Mouse (Mus musculus): ENCODE measurements around the gene Tmco4.
A peak's percentile ranks its signal among the peaks of the same experiment; 100 is the strongest.
"Not testable (repeated sequence)": the region's sequence is repeated elsewhere in the genome, so short reads cannot be mapped to it uniquely, and the experiment has no call there.

Gene Tmco4

DNA sequence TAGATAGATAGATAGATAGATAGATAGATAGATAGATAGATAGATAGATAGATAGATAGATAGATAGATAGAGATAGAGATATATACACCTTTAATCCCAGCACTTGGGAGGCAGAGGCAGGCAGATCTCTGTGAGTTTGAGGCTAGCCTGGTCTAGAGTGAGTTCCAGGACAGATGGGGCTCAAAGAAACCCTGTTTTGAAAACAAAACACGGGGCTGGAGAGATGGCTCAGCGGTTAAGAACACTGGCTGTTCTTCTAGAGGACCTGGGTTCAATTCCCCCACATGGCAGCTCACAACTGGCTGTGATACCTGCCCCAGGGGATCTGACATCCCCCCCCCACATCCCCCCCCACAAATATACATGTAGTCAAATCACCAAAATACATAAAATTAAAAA, 1.9 kb downstream of the Tmco4 start:
- not testable (repeated sequence) for DNase-seq

- DNase-seq = no peak
Measured at GRCm38 (mm10) chr4:138975194-138975593, 2.5 kb downstream of the Tmco4 start.

- DNase-seq = peak; percentile 88 to 92
Measured at GRCm38 (mm10) chr4:138976046-138976445, 3.4 kb downstream of the Tmco4 start.

GRCm38 (mm10) chr4:138980021-138980420, 7.3 kb downstream of the Tmco4 start:
- DNase-seq = no peak

DNA sequence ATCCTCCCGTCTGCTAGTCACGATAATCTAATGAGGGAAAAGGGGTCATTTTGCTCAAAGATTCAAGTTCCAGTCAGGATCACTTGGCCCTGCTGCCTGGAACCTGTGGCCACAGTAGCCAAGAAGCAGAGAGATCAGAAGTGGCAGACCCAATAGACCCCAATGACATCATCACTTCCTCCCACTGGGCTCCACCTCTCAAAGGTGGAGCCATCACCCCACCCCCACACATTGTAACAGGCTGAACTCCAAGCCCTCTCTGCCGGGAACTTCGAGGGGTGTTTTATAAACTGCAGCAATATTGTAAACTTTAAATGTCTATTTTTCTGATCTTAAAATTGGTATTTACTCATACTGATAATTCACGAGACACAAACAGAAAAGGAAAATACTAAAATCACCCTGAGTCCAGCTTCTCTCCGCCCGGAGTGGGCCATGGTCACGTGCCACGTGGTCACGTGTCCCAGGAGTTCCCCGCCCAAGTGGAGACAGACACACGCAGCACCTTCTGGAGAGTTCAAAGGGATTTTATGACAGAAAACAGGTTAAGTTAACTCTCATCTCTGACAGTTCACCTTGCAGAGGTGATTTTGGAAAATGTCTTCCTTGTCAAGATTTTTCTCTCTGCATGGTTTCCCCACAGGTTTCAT, 8.2 kb downstream of the Tmco4 start:
- DNase-seq = no peak

DNA sequence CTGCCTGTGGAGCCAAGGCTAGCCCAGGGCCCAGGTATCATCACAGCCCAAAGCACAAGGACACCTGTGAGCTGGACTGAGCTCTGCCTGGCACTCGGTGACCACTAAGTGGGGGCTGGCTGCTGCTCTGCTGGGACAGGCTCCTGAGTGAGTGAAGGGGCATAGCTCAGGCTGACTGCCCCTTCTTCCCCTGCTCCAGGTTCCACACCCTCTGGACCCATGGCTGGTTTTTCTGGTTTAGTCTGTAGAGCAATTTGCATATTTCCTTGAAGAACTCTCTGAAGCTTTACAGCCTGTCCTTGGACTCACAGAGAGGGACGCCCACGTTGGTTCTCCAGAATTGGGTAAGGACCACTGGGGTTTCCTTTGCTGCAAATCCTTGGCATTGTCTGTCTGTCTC, 10.7 kb downstream of the Tmco4 start:
- no peak for DNase-seq

DNA sequence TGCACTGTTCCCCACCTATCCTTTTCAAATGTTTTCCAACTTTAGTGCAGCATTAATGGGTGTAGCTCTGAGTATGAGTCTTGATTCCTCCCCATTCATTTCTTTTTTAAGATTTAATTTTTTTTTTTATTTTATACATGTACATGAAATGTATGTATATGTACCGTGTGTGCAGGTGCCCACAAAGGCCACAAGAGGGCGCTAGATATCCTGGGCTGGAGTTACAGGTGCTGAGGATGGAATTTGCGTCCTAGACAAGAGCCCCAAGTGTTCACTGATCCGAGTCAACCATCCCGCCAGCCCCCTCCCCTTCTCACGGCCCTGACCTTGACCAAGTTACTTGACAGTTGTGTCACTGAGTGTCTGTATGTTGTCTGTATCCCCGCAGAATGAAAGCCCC, 12.1 kb downstream of the Tmco4 start:
- no peak for DNase-seq

DNA sequence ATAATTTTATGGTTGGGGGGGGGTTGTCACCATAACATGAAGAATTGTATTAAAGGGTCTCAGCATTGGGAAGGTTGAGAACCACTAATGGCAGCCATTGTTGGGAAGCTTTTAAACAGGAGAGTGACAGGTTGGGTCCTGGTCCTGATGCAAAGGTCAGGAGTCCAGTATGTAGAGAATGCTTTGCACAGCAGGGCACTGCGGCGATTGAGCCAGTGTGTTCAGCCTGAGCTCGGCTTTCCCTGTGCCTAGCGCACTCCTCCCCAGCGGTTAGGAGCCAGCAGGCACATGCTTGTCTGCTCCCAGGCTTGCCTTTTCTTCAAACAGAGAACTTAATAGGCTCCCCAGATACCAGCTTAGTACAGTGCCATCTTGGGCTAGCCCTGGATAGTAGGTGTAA, 13.6 kb downstream of the Tmco4 start:
- no peak for DNase-seq

GRCm38 (mm10) chr4:138994389-138994788, 21.7 kb downstream of the Tmco4 start:
- DNase-seq = no peak

DNA sequence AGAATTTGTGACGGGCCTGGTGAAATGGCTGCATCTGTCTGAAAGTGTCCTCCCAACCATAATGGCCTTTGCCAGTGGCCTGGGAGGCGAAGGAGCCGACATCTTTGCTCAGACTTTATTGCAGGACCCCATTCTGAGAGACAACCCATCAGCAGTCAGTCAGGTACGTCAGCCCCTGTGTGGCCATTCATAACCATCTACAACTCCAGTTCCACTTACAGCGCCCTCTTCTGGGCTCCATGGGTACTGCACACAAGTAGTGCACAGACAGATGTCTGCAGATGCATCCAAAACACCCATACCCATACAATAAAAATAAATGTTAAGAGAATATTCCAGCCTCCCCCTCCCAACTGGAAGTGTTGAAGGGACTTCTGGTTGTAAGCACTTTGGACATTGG, 23.7 kb downstream of the Tmco4 start:
- DNase-seq = peak in 1 of 2 experiments; percentile 39

DNA sequence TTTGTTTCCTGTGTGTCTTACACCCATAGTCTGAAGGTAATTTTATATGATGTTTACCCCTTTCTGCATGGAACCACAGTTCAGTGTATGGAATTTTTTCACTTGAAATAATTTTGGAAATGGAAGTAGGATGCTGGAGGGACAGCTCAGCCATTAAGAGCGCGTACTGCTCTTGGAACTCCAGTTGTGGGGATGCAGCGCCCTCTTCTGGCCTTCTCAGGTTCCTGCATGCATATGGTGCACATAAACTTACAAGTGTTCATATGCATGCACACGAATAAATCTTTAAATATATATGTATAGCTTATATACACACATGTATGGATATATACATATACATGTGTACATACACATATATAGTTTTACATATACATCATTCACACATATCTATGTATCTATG, 24.4 kb downstream of the Tmco4 start:
- no peak for DNase-seq

DNA sequence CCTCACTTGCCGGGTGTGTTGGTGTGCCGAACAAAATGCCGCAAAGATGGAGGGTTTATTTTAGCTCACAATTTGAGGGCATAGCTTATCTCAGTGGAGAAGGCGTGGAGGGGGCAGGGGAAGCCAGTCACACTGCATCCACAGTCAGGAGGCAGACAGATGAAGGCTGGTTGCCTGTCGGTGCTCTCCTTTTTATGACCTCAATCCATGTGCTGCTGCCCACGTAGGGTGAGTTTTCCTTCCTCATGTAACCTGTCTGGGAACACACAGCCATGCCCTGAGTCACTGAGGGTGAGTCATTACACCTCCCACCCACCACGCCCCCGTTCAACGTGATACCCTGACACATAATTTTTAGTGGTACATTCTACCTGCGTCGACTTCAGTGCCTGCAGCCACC, 25.9 kb downstream of the Tmco4 start:
- no peak for DNase-seq

DNA sequence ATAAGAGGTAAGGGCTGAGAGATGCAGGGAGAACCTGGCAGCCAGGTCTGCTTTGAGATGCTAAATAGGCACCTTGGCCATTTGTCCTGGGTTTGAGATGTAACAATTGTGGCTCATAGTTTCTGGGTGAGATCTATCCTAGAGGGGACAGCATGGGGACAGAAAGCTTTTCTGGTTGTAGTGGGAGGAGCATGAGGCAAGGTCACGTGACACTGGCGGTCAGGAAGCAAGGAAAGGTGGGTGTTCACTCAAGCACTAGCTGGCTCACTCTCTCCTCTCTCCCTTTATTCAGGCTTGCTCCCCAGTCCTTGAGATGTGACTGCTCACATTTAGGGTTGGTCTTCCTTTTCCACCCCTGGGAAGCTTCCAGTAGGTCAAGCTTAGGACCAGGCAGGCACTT, 28.3 kb downstream of the Tmco4 start:
- no peak for DNase-seq

- peak in 1 of 2 experiments; percentile 44 for DNase-seq
Measured at GRCm38 (mm10) chr4:139001433-139001832, 28.7 kb downstream of the Tmco4 start.

GRCm38 (mm10) chr4:139004067-139004466, 31.4 kb downstream of the Tmco4 start:
- DNase-seq = peak in 1 of 2 experiments; percentile 33

DNA sequence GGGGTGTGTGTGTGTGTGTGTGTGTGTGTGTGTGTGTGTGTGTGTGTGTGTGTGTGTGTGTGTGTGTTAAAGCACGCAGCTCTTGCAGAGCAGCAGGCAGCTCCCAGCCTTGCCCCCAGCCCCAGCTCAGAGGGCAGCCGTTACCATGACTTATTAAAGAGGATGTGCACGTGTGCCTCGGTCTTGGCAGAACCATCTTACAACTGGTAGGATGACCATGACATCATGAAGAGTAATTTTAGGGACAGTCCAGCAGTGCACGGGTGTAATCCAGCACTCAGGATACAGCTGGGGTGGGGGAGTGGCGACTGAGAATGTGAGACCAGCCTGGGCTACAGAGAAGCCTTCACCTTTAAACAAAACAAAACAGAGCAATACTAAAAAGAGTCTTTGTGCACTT, 32.5 kb downstream of the Tmco4 start:
- DNase-seq = no peak

DNA sequence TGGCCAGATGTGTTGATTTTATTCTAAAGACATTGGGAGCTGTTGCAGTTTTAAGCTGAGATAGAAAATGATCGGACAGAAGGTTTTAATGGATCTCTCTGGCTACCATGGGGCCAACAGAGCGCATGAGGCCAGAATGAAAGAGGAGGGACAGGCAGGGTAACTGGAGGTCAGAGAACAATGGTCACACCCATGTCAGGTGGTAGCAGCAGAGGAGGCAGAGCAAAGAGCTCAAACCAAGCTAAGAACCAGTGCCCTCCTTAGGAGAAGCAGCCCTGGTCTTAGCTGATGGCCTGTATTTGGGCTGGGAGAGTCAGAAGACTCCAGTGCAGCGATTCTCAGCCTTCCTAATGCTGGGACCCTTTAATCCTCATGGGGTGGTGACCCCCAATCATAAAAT, 34.7 kb downstream of the Tmco4 start:
- no peak for DNase-seq

DNA sequence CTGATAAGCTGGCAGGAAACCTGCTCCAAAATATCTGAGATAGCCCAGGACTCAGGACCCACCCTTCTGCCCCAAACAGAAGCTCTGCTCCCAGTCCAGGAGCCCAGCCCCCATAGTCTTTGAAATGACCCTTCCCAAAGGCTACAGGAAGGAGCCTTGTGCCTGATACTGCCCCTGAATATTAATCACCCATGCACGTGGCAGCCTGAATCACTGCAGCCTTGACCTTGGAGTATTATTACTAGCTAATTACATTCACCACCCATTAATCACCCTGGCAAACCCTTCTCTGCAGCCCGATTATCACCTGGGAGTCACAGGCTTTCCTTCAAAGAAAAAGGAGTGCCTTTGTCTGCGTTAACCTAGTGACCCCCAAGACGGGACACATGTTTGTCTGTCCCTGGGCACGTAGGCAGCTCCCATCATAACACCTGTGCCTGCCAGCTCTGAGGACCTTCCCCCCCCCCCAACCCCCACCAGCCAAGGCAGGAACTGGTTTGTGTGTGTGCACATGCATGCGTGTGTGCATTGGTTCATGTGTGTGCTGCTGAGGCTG, 35.4 kb downstream of the Tmco4 start:
- DNase-seq = peak in 1 of 2 experiments; percentile 40

DNA sequence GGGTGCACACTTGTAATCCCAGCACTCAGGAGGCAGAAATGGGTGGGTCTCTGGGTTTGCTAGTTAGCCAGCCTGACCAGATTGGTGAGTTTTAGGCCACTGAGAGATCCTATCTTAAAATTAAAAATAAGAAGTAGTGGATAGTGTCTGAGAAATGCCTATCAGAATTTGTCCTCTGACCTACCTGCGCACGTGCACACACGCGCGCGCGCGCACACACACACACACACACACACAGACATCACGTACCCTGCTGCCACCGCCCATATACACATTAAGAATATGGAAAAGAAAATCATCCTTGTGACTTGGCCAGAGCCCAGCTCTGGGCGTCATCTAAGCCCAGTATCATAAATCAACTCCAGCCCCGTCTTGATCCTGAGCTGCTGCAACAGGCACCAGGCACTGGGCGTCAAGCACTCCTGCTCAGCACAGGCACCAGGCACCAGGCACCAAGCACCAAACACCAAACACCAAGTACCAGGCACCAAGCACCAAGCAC, 38.6 kb downstream of the Tmco4 start:
- DNase-seq = no peak

DNA sequence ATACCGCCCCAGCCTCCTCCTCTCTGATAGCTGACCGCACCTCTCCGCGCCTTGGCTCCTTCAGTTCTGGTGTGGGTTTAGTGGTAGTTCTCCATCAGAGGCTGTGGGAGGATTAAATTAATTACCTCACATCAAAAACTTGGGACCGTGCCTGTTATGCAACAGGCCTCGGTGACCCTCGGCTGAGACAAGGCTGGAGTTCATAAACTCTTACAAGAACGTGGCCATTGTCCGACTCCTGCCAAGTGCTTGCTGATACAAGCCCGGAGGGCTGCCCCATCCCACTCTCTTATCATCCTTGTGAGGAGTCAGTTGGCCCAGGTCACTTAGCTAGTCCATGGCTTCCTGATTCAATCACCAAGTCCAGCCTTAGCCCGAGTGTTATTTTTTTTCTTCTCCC, 40.6 kb downstream of the Tmco4 start:
- no peak for DNase-seq

DNA sequence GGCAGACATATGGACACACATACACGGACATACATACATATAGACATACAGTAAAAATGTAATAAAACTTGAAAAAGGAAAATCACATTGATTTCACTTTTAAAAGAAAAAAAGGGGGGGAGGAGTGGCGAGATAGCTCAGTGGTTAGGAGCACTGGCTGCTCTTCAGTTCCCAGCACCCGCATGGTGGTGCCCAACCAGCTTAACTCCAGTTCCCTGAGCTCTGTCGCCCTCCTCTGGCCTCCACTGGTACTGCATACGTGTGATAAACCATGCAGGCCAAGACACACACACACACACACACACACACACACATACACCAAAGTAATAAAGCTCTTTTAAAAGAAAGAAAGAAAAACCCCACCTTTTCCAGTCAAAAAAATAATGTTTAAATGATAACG, 42.1 kb downstream of the Tmco4 start:
- DNase-seq = no peak

GRCm38 (mm10) chr4:139018388-139018787, 45.7 kb downstream of the Tmco4 start:
- DNase-seq = no peak

DNA sequence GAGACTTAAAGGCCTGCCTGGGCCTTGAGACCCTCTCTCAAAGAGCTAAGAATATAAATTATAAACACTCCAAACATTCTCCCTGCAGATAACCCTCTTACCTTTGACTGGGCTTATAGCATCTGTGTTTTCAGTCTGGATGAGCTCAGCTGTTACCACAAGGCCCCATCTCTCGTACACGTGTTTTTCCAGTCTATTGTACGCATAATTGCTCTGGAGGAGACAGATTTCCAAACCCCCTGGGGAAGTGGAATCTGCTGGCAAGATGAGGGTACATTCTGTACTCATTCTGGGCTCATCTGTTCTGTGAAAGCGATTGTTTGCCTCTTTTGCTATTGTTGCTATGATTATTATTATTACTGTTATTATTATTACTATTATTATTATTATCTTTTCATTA, 46.3 kb downstream of the Tmco4 start:
- DNase-seq = no peak

GRCm38 (mm10) chr4:139019413-139019812, 46.7 kb downstream of the Tmco4 start:
- no peak for DNase-seq

DNA sequence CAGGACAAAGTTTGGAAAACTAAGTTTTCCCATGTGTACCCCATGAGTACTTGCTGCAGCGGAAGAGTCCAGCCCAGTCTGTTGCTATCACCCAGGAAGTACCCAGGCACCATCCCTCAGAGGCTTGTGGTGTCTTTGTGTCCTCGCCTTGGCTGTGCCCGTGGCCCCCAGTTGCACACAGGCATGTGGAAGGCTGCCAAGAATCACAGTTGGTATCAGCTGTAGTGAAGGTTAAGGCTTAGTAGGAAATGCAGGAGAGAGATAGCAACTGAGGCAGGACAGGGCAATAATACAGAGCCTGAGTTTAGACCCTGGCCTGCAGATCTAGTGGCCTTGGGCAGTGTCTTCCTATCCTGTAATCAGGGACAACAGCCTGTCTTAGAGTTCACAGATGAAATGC, 47.7 kb downstream of the Tmco4 start:
- DNase-seq = no peak

All from kidney, adult 8-10 months (tissue).